Comparison of ENCODE assay signal across 15 mouse cellular contexts in genomic region chr2:136803142-136803541, GRCm38 (mm10).
DNase-seq lines count a peak whose midpoint lies in the region; ATAC-seq and TF ChIP-seq lines count a peak whose summit lies in the region.
"Had no signal": no experiment of that assay in that cellular context is flagged by ENCODE, and none has a peak within 500 bp of the region (broad histone marks: within the 10 kb centered on the region; RNA-seq: fewer than 3 reads in every experiment).

No protein-coding gene starts in this region.

- ATAC-seq in intestine, postnatal 0 days = no peak
- ATAC-seq: hindbrain, embryonic 16.5 days had no signal

- DNase-seq in layer of hippocampus, adult 11-12 months (ENCODE audit: low spot score) = peak; percentile 71
- DNase-seq in layer of hippocampus, adult 9-10 months (ENCODE audit: low spot score) = no peak
- DNase-seq in frontal cortex, adult 2 months (ENCODE audit: extremely low spot score in 1 of 2, low spot score in 1 of 2) = peak; percentile 82 to 85
- DNase-seq in left cerebral cortex, adult 18-20 months (ENCODE audit: low spot score in 2 of 2) = peak; percentile 63 to 76
- DNase-seq in telencephalon, adult 2 months (ENCODE audit: low read depth, low spot score) = peak; percentile 87
- no peak for DNase-seq in gastrocnemius, adult 18-20 months (ENCODE audit: low spot score)
- no peak for DNase-seq in urinary bladder, postnatal 25 days (ENCODE audit: low spot score)
- DNase-seq: adrenal gland, postnatal 36 days; B cell, adult 2 months; gastrocnemius, postnatal 10 days; kidney, adult 8-10 months had no signal

- H3K4me2 ChIP-seq in intestine, postnatal 0 days (replicated peaks; ENCODE audit: low read depth) = no peak overlapping the region
- H3K4me2 ChIP-seq: liver, embryonic 11.5 days had no signal

- H3K27me3 ChIP-seq in intestine, postnatal 0 days (replicated peaks; ENCODE audit: control insufficient read depth, insufficient read depth, low read length) = no peaks in the 10 kb centered on the region

- no peaks in the 10 kb centered on the region for H3K36me3 ChIP-seq in intestine, postnatal 0 days (ENCODE audit: control insufficient read depth, insufficient read depth)
- H3K36me3 ChIP-seq: midbrain, embryonic 10.5 days had no signal

- TF ChIP-seq CTCF in intestine, postnatal 0 days (IDR thresholded peaks at IDR 0.05; ENCODE audit: low read depth) = no peak

- no peak overlapping the region for H3K9ac ChIP-seq in intestine, postnatal 0 days (ENCODE audit: low read depth, low read length)

- 70% methylated on average over 7 of the region's 7 CpGs for WGBS in intestine, postnatal 0 days

- H3K4me3 ChIP-seq in intestine, postnatal 0 days (ENCODE audit: low read depth, low read length) = no peak overlapping the region
- H3K4me3 ChIP-seq: midbrain, embryonic 10.5 days had no signal

- H3K27ac ChIP-seq in intestine, postnatal 0 days (ENCODE audit: low read depth, low read length) = no peak overlapping the region
- H3K27ac ChIP-seq: midbrain, embryonic 10.5 days had no signal

- no peaks in the 10 kb centered on the region for H3K4me1 ChIP-seq in intestine, postnatal 0 days (replicated peaks; ENCODE audit: control insufficient read depth, insufficient read depth, low read length)
- H3K4me1 ChIP-seq: midbrain, embryonic 10.5 days had no signal

- no peaks in the 10 kb centered on the region for H3K9me3 ChIP-seq in intestine, postnatal 0 days (ENCODE audit: control insufficient read depth)
- H3K9me3 ChIP-seq: midbrain, embryonic 10.5 days had no signal

Comparison
In these comparisons a context has a peak if more than half of its experiments do, and no peak if none do; other contexts are left out.
1. DNase-seq: peak in layer of hippocampus, adult 11-12 months (single experiment), frontal cortex, adult 2 months (2 of 2), left cerebral cortex, adult 18-20 months (2 of 2) and telencephalon, adult 2 months (single experiment); none in layer of hippocampus, adult 9-10 months (single experiment), gastrocnemius, adult 18-20 months (single experiment) and urinary bladder, postnatal 25 days (single experiment).